Mouse (Mus musculus): ENCODE measurements around the gene Gm38655.

DNA sequence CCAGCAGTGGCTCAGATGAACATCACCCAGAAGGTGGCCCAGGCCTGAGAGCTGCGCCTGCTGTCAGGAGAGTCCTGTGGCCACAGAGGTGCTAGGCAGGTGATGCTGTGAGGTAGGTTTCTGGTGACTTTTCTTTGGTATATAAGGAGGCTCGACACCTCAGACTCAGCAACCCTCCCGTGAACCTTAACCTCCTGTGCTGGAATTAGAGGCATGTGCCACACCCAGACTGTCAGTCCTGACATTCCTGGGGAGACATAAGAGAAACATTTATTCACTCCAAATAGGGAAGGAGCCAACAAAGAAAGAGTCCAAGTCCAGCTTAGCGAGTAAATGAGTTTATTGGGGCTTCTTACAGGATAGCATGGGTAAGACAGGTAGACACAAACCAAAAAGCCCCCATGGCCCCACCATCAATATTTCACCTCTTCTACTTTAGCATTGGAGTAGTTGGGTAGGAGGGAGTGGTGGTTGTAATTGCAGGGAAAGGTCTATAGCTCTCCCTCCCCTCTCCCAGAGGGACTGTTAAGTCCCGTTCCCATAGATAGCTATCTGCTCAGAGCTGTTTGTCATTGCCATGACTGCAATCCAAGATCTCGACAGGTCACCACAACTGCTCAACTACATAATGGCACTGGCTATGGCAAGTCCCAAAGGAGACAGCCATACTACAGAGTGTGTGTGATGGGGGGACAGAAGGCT, 9.2 kb downstream of the Gm38655 start:
- TF ChIP-seq CTCF (IDR thresholded peaks at IDR 0.05; ENCODE audit: borderline replicate concordance, insufficient read depth, low read depth, low read length) (no peak), POLR2A (IDR thresholded peaks at IDR 0.05; ENCODE audit: borderline replicate concordance, insufficient read depth, low read length) (no peak)

Data from cerebellum, adult 2 months (tissue).